Mouse (Mus musculus): ENCODE results near the gene Slc25a28. TPM values are rescaled to one million over a fixed set of nuclear protein-coding genes. Genes with fewer than 3 reads are reported as not detected.
A peak's percentile ranks its signal among the peaks of the same experiment; 100 is the strongest.

Slc25a28 gene
- polyA plus RNA-seq, 1 experiment = 23.0 TPM

DNA sequence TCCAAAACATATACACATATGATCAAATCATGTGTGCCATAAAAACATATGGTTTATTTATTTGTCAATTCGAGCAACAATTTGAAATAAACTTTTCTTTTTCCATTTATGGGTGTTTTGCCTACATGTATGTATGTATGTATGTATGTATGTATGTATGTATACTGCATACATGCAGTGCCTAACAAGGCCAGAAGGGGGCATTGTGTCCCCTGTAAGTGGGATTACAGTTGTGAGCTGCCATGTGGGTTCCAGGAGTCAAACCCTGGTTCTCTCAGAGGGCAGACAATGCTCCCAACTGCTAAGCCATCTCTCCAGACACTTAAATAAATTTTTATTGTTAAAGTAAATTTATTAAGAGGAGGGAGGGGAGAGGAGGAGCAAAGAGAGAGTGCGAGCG is 47.3 kb downstream of the Slc25a28 start:
- H3K79me3 ChIP-seq (ENCODE audit: low read depth) = no peaks in the 10 kb centered on the region
- no peak overlapping the region for H3ac ChIP-seq (ENCODE audit: control insufficient read depth, insufficient read length, low read depth)
- no peaks in the 10 kb centered on the region for H3K36me3 ChIP-seq (ENCODE audit: control insufficient read depth, insufficient read depth)
- peaks cover 6% of the 10 kb centered on the region for H3K27me3 ChIP-seq (ENCODE audit: control insufficient read depth, insufficient read depth, insufficient read length)
- no peaks in the 10 kb centered on the region for H3K79me2 ChIP-seq (ENCODE audit: control insufficient read depth, insufficient read depth)
- TF ChIP-seq CTCF (IDR thresholded peaks at IDR 0.05; ENCODE audit: control insufficient read depth, insufficient read depth, insufficient read length) = no peak
- no peak for TF ChIP-seq MYOG (IDR thresholded peaks at IDR 0.05; ENCODE audit: control insufficient read depth, extremely low read depth, insufficient read length)
- TF ChIP-seq CEBPB (IDR thresholded peaks at IDR 0.05; ENCODE audit: low read depth) = no peak
- no peak for TF ChIP-seq USF1 (IDR thresholded peaks at IDR 0.05; ENCODE audit: low read depth)
- no peak for TF ChIP-seq MAX (IDR thresholded peaks at IDR 0.05)
- no peak for TF ChIP-seq MYOD1 (IDR thresholded peaks at IDR 0.05; ENCODE audit: control insufficient read depth, insufficient read length, low read depth)
- TF ChIP-seq FOSL1 (IDR thresholded peaks at IDR 0.05; ENCODE audit: insufficient read depth, low read length, poor library complexity, severe bottlenecking) = no peak
- H3K4me3 ChIP-seq (ENCODE audit: insufficient read depth, poor library complexity, severe bottlenecking) = no peak overlapping the region

DNA sequence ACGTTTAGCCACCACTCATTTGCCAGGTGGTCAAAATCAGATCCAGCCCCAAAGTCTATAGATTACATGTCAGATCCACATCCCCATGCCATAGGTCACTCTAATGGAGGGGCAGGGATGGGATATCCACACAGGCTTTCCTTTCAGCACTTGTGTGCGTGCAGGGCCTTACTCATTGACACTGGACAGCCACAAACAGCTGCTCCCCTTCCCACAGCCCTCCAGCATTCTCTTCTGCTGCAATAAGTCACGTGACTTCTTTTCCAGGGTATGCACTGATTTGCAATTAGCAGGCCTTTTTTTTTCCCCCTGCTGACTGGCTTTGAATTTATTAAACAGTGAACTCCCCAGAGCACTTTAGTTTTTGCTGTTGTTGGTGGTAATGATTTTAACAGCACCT is 48.5 kb downstream of the Slc25a28 start:
- H3ac ChIP-seq (ENCODE audit: control insufficient read depth, insufficient read length, low read depth) = no peak overlapping the region
- H3K4me3 ChIP-seq (ENCODE audit: insufficient read depth, poor library complexity, severe bottlenecking) = no peak overlapping the region
- TF ChIP-seq MAX (IDR thresholded peaks at IDR 0.05) (no peak), MYOD1 (IDR thresholded peaks at IDR 0.05; ENCODE audit: control insufficient read depth, insufficient read length, low read depth) (peak; percentile 93), CEBPB (IDR thresholded peaks at IDR 0.05; ENCODE audit: low read depth) (no peak), USF1 (IDR thresholded peaks at IDR 0.05; ENCODE audit: low read depth) (peak; percentile 79)
- H3K79me2 ChIP-seq (ENCODE audit: control insufficient read depth, insufficient read depth) = no peaks in the 10 kb centered on the region
- H3K36me3 ChIP-seq (ENCODE audit: control insufficient read depth, insufficient read depth) = no peaks in the 10 kb centered on the region
- peaks cover 18% of the 10 kb centered on the region for H3K27me3 ChIP-seq (ENCODE audit: control insufficient read depth, insufficient read depth, insufficient read length)
- H3K79me3 ChIP-seq (ENCODE audit: low read depth) = no peaks in the 10 kb centered on the region

- Histone ChIP-seq H3K79me3 (ENCODE audit: low read depth) (no peaks in the 10 kb centered on the region), H3K79me2 (ENCODE audit: control insufficient read depth, insufficient read depth) (no peaks in the 10 kb centered on the region), H3ac (ENCODE audit: control insufficient read depth, insufficient read length, low read depth) (no peak overlapping the region), H3K36me3 (ENCODE audit: control insufficient read depth, insufficient read depth) (no peaks in the 10 kb centered on the region), H3K27me3 (ENCODE audit: control insufficient read depth, insufficient read depth, insufficient read length) (peaks cover 27% of the 10 kb centered on the region), H3K4me3 (ENCODE audit: insufficient read depth, poor library complexity, severe bottlenecking) (no peak overlapping the region)
- TF ChIP-seq FOSL1 (IDR thresholded peaks at IDR 0.05; ENCODE audit: insufficient read depth, low read length, poor library complexity, severe bottlenecking) (no peak), MAX (IDR thresholded peaks at IDR 0.05) (no peak), MYOD1 (IDR thresholded peaks at IDR 0.05; ENCODE audit: control insufficient read depth, insufficient read length, low read depth) (peak; percentile 56), CTCF (IDR thresholded peaks at IDR 0.05; ENCODE audit: control insufficient read depth, insufficient read depth, insufficient read length) (peak; percentile 97)
Observed at GRCm38 (mm10) chr19:43623913-43624312, 50.8 kb downstream of the Slc25a28 start.

GRCm38 (mm10) chr19:43619916-43620479 is 54.7 kb downstream of the Slc25a28 start:
- Histone ChIP-seq H3K4me3 (ENCODE audit: insufficient read depth, poor library complexity, severe bottlenecking) (no peak overlapping the region), H3K36me3 (ENCODE audit: control insufficient read depth, insufficient read depth) (no peaks in the 10 kb centered on the region), H3ac (ENCODE audit: control insufficient read depth, insufficient read length, low read depth) (no peak overlapping the region), H3K79me3 (ENCODE audit: low read depth) (no peaks in the 10 kb centered on the region), H3K27me3 (ENCODE audit: control insufficient read depth, insufficient read depth, insufficient read length) (peaks cover 58% of the 10 kb centered on the region), H3K79me2 (ENCODE audit: control insufficient read depth, insufficient read depth) (no peaks in the 10 kb centered on the region)
- no peak for TF ChIP-seq MYOG (IDR thresholded peaks at IDR 0.05; ENCODE audit: control insufficient read depth, extremely low read depth, insufficient read length)
- TF ChIP-seq USF1 (IDR thresholded peaks at IDR 0.05; ENCODE audit: low read depth) = no peak
- TF ChIP-seq CTCF (IDR thresholded peaks at IDR 0.05; ENCODE audit: control insufficient read depth, insufficient read depth, insufficient read length) = no peak
- TF ChIP-seq FOSL1 (IDR thresholded peaks at IDR 0.05; ENCODE audit: insufficient read depth, low read length, poor library complexity, severe bottlenecking) = no peak
- no peak for TF ChIP-seq MYOD1 (IDR thresholded peaks at IDR 0.05; ENCODE audit: control insufficient read depth, insufficient read length, low read depth)
- TF ChIP-seq MAX (IDR thresholded peaks at IDR 0.05) = no peak
- no peak for TF ChIP-seq CEBPB (IDR thresholded peaks at IDR 0.05; ENCODE audit: low read depth)

DNA sequence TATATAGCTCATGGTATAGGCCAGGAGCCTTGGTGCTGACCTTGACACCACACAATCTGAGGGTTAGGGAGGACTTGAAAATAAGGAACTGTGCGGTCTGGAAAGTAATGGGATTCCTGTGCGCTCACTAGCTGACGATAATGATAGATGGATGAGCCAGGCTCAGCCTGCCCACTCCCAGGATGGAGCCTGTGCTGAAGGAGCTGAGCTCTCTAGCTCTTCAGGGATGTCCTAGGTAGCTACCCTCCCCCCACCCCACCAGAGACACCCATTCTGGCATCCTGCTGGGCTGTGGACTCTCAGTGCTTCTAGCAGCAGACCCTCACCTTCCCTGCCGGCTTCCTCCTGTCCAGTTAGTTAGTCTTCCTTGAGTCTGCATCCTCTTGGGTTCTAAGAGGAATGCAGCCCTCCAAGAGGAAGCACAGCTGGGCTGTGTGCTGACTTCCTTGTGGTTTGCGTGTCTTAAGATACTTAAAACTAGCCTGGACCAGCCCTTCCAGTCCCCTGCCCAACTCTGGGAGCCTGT is 56.1 kb downstream of the Slc25a28 start:
- Histone ChIP-seq H3ac (ENCODE audit: control insufficient read depth, insufficient read length, low read depth) (no peak overlapping the region), H3K27me3 (ENCODE audit: control insufficient read depth, insufficient read depth, insufficient read length) (peaks cover 73% of the 10 kb centered on the region), H3K79me2 (ENCODE audit: control insufficient read depth, insufficient read depth) (no peaks in the 10 kb centered on the region), H3K79me3 (ENCODE audit: low read depth) (no peaks in the 10 kb centered on the region), H3K36me3 (ENCODE audit: control insufficient read depth, insufficient read depth) (no peaks in the 10 kb centered on the region), H3K4me3 (ENCODE audit: insufficient read depth, poor library complexity, severe bottlenecking) (no peak overlapping the region)
- TF ChIP-seq MAX (IDR thresholded peaks at IDR 0.05) = no peak

DNA sequence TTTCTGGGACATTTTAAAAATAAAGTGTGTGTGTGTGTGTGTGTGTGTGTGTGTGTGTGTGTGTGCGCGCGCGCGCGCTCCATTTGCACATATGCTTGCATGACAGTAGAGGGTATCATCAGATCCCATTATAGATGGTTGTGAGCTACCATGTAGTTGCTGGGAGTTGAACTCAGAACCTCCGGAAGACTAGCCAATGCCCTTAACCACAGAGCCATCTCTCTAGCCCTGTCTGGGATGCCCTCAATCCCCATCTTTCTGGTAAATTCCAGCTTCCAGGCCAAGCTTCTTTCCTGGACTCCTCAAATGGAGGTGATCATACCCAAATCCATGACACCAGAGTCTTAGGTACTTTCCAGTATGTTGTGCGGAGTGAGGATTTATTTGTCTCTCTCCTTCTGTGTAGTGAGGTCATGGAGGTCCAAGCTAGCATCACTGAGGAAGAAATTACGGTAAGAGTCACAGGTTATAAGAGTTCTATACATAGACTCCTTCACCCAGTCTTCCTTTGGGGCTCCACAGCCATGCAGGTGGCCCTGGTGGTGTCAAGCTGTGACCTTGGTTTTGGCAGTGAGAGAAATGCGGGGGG is 56.8 kb downstream of the Slc25a28 start:
- no peak for TF ChIP-seq CTCF (IDR thresholded peaks at IDR 0.05; ENCODE audit: control insufficient read depth, insufficient read depth, insufficient read length)
- no peak for TF ChIP-seq USF1 (IDR thresholded peaks at IDR 0.05; ENCODE audit: low read depth)
- no peak for TF ChIP-seq MYOG (IDR thresholded peaks at IDR 0.05; ENCODE audit: control insufficient read depth, extremely low read depth, insufficient read length)
- no peak for TF ChIP-seq FOSL1 (IDR thresholded peaks at IDR 0.05; ENCODE audit: insufficient read depth, low read length, poor library complexity, severe bottlenecking)
- no peak for TF ChIP-seq CEBPB (IDR thresholded peaks at IDR 0.05; ENCODE audit: low read depth)
- TF ChIP-seq MAX (IDR thresholded peaks at IDR 0.05) = no peak
- TF ChIP-seq MYOD1 (IDR thresholded peaks at IDR 0.05; ENCODE audit: control insufficient read depth, insufficient read length, low read depth) = no peak
- no peaks in the 10 kb centered on the region for H3K79me3 ChIP-seq (ENCODE audit: low read depth)
- peaks cover 75% of the 10 kb centered on the region for H3K27me3 ChIP-seq (ENCODE audit: control insufficient read depth, insufficient read depth, insufficient read length)
- no peaks in the 10 kb centered on the region for H3K79me2 ChIP-seq (ENCODE audit: control insufficient read depth, insufficient read depth)
- no peak overlapping the region for H3K4me3 ChIP-seq (ENCODE audit: insufficient read depth, poor library complexity, severe bottlenecking)
- H3ac ChIP-seq (ENCODE audit: control insufficient read depth, insufficient read length, low read depth) = no peak overlapping the region
- H3K36me3 ChIP-seq (ENCODE audit: control insufficient read depth, insufficient read depth) = no peaks in the 10 kb centered on the region

Data from C2C12 (cell line).